Mouse (Mus musculus): ENCODE data around the gene Spata46. TPM values are rescaled to one million over a fixed set of nuclear protein-coding genes. Genes with fewer than 3 reads are reported as not detected.

Gene Spata46
- total and polyA plus RNA-seq, 3 experiments: not detected

GRCm38 (mm10) chr1:170339943-170340342 is 31.3 kb downstream of the Spata46 start:
- TF ChIP-seq MYC (IDR thresholded peaks at IDR 0.05; ENCODE audit: low read depth, low read length): no peak
- TF ChIP-seq POLR2A (IDR thresholded peaks at IDR 0.05; ENCODE audit: low read depth, low read length): no peak
- TF ChIP-seq MEF2A (IDR thresholded peaks at IDR 0.05; ENCODE audit: borderline replicate concordance, low read depth, low read length): no peak
- no peak for TF ChIP-seq CHD2 (IDR thresholded peaks at IDR 0.05; ENCODE audit: low read length)
- TF ChIP-seq GABPA (IDR thresholded peaks at IDR 0.05; ENCODE audit: insufficient replicate concordance, low read depth, low read length): no peak
- TF ChIP-seq JUN (IDR thresholded peaks at IDR 0.05; ENCODE audit: insufficient read depth, low read depth, low read length): no peak
- TF ChIP-seq ZNF384 (IDR thresholded peaks at IDR 0.05; ENCODE audit: low read depth, low read length): no peak
- TF ChIP-seq NRF1 (IDR thresholded peaks at IDR 0.05; ENCODE audit: low read depth, low read length): no peak
- TF ChIP-seq RAD21 (IDR thresholded peaks at IDR 0.05; ENCODE audit: low read depth, low read length): no peak
- no peak for TF ChIP-seq MAFK (IDR thresholded peaks at IDR 0.05; ENCODE audit: insufficient replicate concordance, low read length)
- Histone ChIP-seq H3K36me3 (replicated peaks in 1 of 2; ENCODE audit: control insufficient read depth in 1 of 2, insufficient read depth in 1 of 2, low read length in 1 of 2) (no peaks in the 10 kb centered on the region), H3K9ac (ENCODE audit: insufficient read depth, low read depth) (no peak overlapping the region), H3K9me3 (replicated peaks; ENCODE audit: low read length) (no peaks in the 10 kb centered on the region), H3K27ac (ENCODE audit: insufficient read depth, low read depth) (no peak overlapping the region), H3K4me2 (ENCODE audit: insufficient read depth, low read depth, poor library complexity, severe bottlenecking) (no peak overlapping the region), H3K4me1 (ENCODE audit: control insufficient read depth in 1 of 2, insufficient read depth in 2 of 2) (no peaks in the 10 kb centered on the region), H3K79me2 (replicated peaks; ENCODE audit: control insufficient read depth, extremely low read depth, insufficient read depth, poor library complexity, severe bottlenecking) (no peaks in the 10 kb centered on the region), H3K27me3 (replicated peaks) (no peaks in the 10 kb centered on the region), H3K4me3 (replicated peaks in 1 of 3; ENCODE audit: low read depth in 2 of 3, low read length in 2 of 3, poor library complexity in 1 of 3) (no peak overlapping the region)
- dilution Hi-C loops (cut with MboI; ENCODE audit: extremely low pct_ligation_motif_present, extremely low pct_unique_long_range_greater_than_20kb, low sequenced_read_pairs): no loop called here
- no peak for DNase-seq (ENCODE audit: extremely low read depth)
- in situ Hi-C loops (cut with MboI; ENCODE audit: low pct_ligation_motif_present, low pct_unique_long_range_greater_than_20kb, low sequenced_read_pairs): no loop called here

- no peak overlapping the region for H3K9ac ChIP-seq (ENCODE audit: insufficient read depth, low read depth)
- H3K4me2 ChIP-seq (ENCODE audit: insufficient read depth, low read depth, poor library complexity, severe bottlenecking): no peak overlapping the region
- in situ Hi-C loops (cut with MboI; ENCODE audit: low pct_ligation_motif_present, low pct_unique_long_range_greater_than_20kb, low sequenced_read_pairs): no loop called here
- TF ChIP-seq USF2 (conservative IDR thresholded peaks at IDR 0.05; ENCODE audit: low read depth, low read length) (no peak), IRF4 (IDR thresholded peaks at IDR 0.05; ENCODE audit: low read depth, low read length) (no peak), EP300 (IDR thresholded peaks at IDR 0.05; ENCODE audit: low read length) (no peak), POLR2AphosphoS2 (IDR thresholded peaks at IDR 0.05; ENCODE audit: low read depth, low read length) (no peak), CTCF (conservative IDR thresholded peaks at IDR 0.05 in 1 of 2, IDR thresholded peaks at IDR 0.05 in 1 of 2; ENCODE audit: low read depth in 2 of 2, low read length in 2 of 2) (no peak), MEF2A (IDR thresholded peaks at IDR 0.05; ENCODE audit: borderline replicate concordance, low read depth, low read length) (no peak), E2F4 (IDR thresholded peaks at IDR 0.05; ENCODE audit: insufficient replicate concordance, low read depth, low read length) (no peak), NELFE (IDR thresholded peaks at IDR 0.05; ENCODE audit: low read depth, low read length) (no peak), SMC3 (IDR thresholded peaks at IDR 0.05; ENCODE audit: low read depth, low read length) (no peak), MYC (IDR thresholded peaks at IDR 0.05; ENCODE audit: low read depth, low read length) (no peak), JUN (IDR thresholded peaks at IDR 0.05; ENCODE audit: insufficient read depth, low read depth, low read length) (no peak), POLR2A (IDR thresholded peaks at IDR 0.05; ENCODE audit: low read depth, low read length) (no peak), MXI1 (IDR thresholded peaks at IDR 0.05; ENCODE audit: low read depth, low read length) (no peak), TBP (conservative IDR thresholded peaks at IDR 0.05; ENCODE audit: low read depth, low read length) (no peak), BHLHE40 (IDR thresholded peaks at IDR 0.05; ENCODE audit: low read depth, low read length) (no peak), SIN3A (IDR thresholded peaks at IDR 0.05; ENCODE audit: low read length) (no peak), TCF12 (IDR thresholded peaks at IDR 0.05; ENCODE audit: low read depth, low read length) (no peak), MAFK (IDR thresholded peaks at IDR 0.05; ENCODE audit: insufficient replicate concordance, low read length) (no peak), USF1 (IDR thresholded peaks at IDR 0.05; ENCODE audit: low read depth, low read length) (no peak)
- H3K36me3 ChIP-seq (replicated peaks in 1 of 2; ENCODE audit: control insufficient read depth in 1 of 2, insufficient read depth in 1 of 2, low read length in 1 of 2): no peaks in the 10 kb centered on the region
- no peaks in the 10 kb centered on the region for H3K27me3 ChIP-seq (replicated peaks)
- H3K4me3 ChIP-seq (replicated peaks in 1 of 3; ENCODE audit: low read depth in 2 of 3, low read length in 2 of 3, poor library complexity in 1 of 3): no peak overlapping the region
- H3K9me3 ChIP-seq (replicated peaks; ENCODE audit: low read length): no peaks in the 10 kb centered on the region
- dilution Hi-C loops (cut with MboI; ENCODE audit: extremely low pct_ligation_motif_present, extremely low pct_unique_long_range_greater_than_20kb, low sequenced_read_pairs): no loop called here
- no peak for DNase-seq (ENCODE audit: extremely low read depth)
- H3K79me2 ChIP-seq (replicated peaks; ENCODE audit: control insufficient read depth, extremely low read depth, insufficient read depth, poor library complexity, severe bottlenecking): no peaks in the 10 kb centered on the region
- H3K27ac ChIP-seq (ENCODE audit: insufficient read depth, low read depth): no peak overlapping the region
- no peaks in the 10 kb centered on the region for H3K4me1 ChIP-seq (ENCODE audit: control insufficient read depth in 1 of 2, insufficient read depth in 2 of 2)
Measured at GRCm38 (mm10) chr1:170343081-170343480, 34.5 kb downstream of the Spata46 start.

Measured in CH12.LX (cell line).